Mouse (Mus musculus): ENCODE data around the gene C2cd4d. TPM values are rescaled to one million over a fixed set of nuclear protein-coding genes. Genes with fewer than 3 reads are reported as not detected.

C2cd4d gene
- polyA plus RNA-seq, 1 experiment from 2014 or later: 3.3 TPM

GRCm38 (mm10) chr3:94393049-94393448 is 30.8 kb downstream of the C2cd4d start:
- no peak for ATAC-seq (ENCODE audit: insufficient number of reproducible peaks, low FRiP score, low TSS enrichment, low read depth)
- WGBS: 52% methylated on average over 4 of the region's 4 CpGs

GRCm38 (mm10) chr3:94396336-94396735 is 34.1 kb downstream of the C2cd4d start:
- whole genome bisulfite sequencing: 84% methylated on average over 1 of the region's 1 CpGs
- no peak for ATAC-seq (ENCODE audit: insufficient number of reproducible peaks, low FRiP score, low TSS enrichment, low read depth)
- peaks cover 11% of the 10 kb centered on the region for H3K4me1 ChIP-seq
- H3K9ac ChIP-seq: no peak overlapping the region
- H3K4me3 ChIP-seq (replicated peaks): no peak overlapping the region
- H3K27ac ChIP-seq (replicated peaks): no peak overlapping the region
- H3K27me3 ChIP-seq: peaks cover 42% of the 10 kb centered on the region
- H3K36me3 ChIP-seq: no peaks in the 10 kb centered on the region
- no peaks in the 10 kb centered on the region for H3K9me3 ChIP-seq (replicated peaks)
- H3K4me2 ChIP-seq (replicated peaks): no peak overlapping the region

More at GRCm38 (mm10) chr3:94393049-94393448, 30.8 kb downstream of the C2cd4d start:
- Histone ChIP-seq H3K4me3 (replicated peaks) (no peak overlapping the region), H3K4me2 (replicated peaks) (no peak overlapping the region), H3K27me3 (peaks cover 18% of the 10 kb centered on the region), H3K36me3 (no peaks in the 10 kb centered on the region), H3K4me1 (no peaks in the 10 kb centered on the region), H3K27ac (replicated peaks) (no peak overlapping the region), H3K9me3 (replicated peaks) (no peaks in the 10 kb centered on the region), H3K9ac (no peak overlapping the region)

- H3K4me2 ChIP-seq (replicated peaks): no peak overlapping the region
- H3K27ac ChIP-seq (replicated peaks): no peak overlapping the region
- H3K36me3 ChIP-seq: no peaks in the 10 kb centered on the region
- H3K4me3 ChIP-seq (replicated peaks): no peak overlapping the region
- WGBS: 73% methylated on average over 4 of the region's 4 CpGs
- peaks cover 47% of the 10 kb centered on the region for H3K27me3 ChIP-seq
- no peak for ATAC-seq (ENCODE audit: insufficient number of reproducible peaks, low FRiP score, low TSS enrichment, low read depth)
- H3K9me3 ChIP-seq (replicated peaks): no peaks in the 10 kb centered on the region
- H3K4me1 ChIP-seq: peaks cover 11% of the 10 kb centered on the region
- H3K9ac ChIP-seq: no peak overlapping the region
Measured at GRCm38 (mm10) chr3:94396851-94397250, 34.6 kb downstream of the C2cd4d start.

GRCm38 (mm10) chr3:94398217-94398616 is 36.0 kb downstream of the C2cd4d start, which contains the start of gene Lingo4:
Lingo4 (plus strand) TSS chr3:94398517.
- no peaks in the 10 kb centered on the region for H3K9me3 ChIP-seq (replicated peaks)
- WGBS: 65% methylated on average over 6 of the region's 6 CpGs
- H3K36me3 ChIP-seq: no peaks in the 10 kb centered on the region
- H3K4me3 ChIP-seq (replicated peaks): peak within 1 kb of the TSS; percentile 28
- no peak for ATAC-seq (ENCODE audit: insufficient number of reproducible peaks, low FRiP score, low TSS enrichment, low read depth)
- H3K4me1 ChIP-seq: peaks cover 11% of the 10 kb centered on the region
- H3K27ac ChIP-seq (replicated peaks): no peak within 1 kb of the TSS
- H3K4me2 ChIP-seq (replicated peaks): peak within 1 kb of the TSS; percentile 48
- peaks cover 59% of the 10 kb centered on the region for H3K27me3 ChIP-seq
- H3K9ac ChIP-seq: peak within 1 kb of the TSS; percentile 12; the same call in 1 of the 2 replicates

GRCm38 (mm10) chr3:94398943-94399481 is 36.8 kb downstream of the C2cd4d start:
- H3K27me3 ChIP-seq: peaks cover 62% of the 10 kb centered on the region
- no peak for ATAC-seq (ENCODE audit: insufficient number of reproducible peaks, low FRiP score, low TSS enrichment, low read depth)
- WGBS: 1% methylated on average over 20 of the region's 20 CpGs

GRCm38 (mm10) chr3:94399663-94400310 is 37.5 kb downstream of the C2cd4d start:
- H3K36me3 ChIP-seq: no peaks in the 10 kb centered on the region
- peaks cover 62% of the 10 kb centered on the region for H3K27me3 ChIP-seq
- peaks cover 24% of the 10 kb centered on the region for H3K4me1 ChIP-seq
- H3K4me3 ChIP-seq (replicated peaks): no peak overlapping the region
- ATAC-seq (ENCODE audit: insufficient number of reproducible peaks, low FRiP score, low TSS enrichment, low read depth): no peak
- H3K9ac ChIP-seq: no peak overlapping the region
- H3K4me2 ChIP-seq (replicated peaks): peak overlapping the region; percentile 48; the same call in 1 of the 2 replicates
- WGBS: 45% methylated on average over 5 of the region's 5 CpGs
- no peaks in the 10 kb centered on the region for H3K9me3 ChIP-seq (replicated peaks)
- H3K27ac ChIP-seq (replicated peaks): no peak overlapping the region

More at GRCm38 (mm10) chr3:94398943-94399481, 36.8 kb downstream of the C2cd4d start:
- H3K4me1 ChIP-seq: peaks cover 16% of the 10 kb centered on the region
- peak overlapping the region; percentile 28 for H3K4me3 ChIP-seq (replicated peaks)
- H3K4me2 ChIP-seq (replicated peaks): peak overlapping the region; percentile 48
- H3K36me3 ChIP-seq: no peaks in the 10 kb centered on the region
- no peak overlapping the region for H3K27ac ChIP-seq (replicated peaks)
- H3K9me3 ChIP-seq (replicated peaks): no peaks in the 10 kb centered on the region
- peak overlapping the region; percentile 12; the same call in 1 of the 2 replicates for H3K9ac ChIP-seq

GRCm38 (mm10) chr3:94402451-94402850 is 40.2 kb downstream of the C2cd4d start:
- Histone ChIP-seq H3K4me3 (replicated peaks) (no peak overlapping the region), H3K9me3 (replicated peaks) (no peaks in the 10 kb centered on the region), H3K27ac (replicated peaks) (no peak overlapping the region), H3K4me2 (replicated peaks) (no peak overlapping the region), H3K27me3 (peaks cover 50% of the 10 kb centered on the region), H3K4me1 (peaks cover 29% of the 10 kb centered on the region), H3K9ac (no peak overlapping the region), H3K36me3 (no peaks in the 10 kb centered on the region)
- ATAC-seq (ENCODE audit: insufficient number of reproducible peaks, low FRiP score, low TSS enrichment, low read depth): no peak
- WGBS: 56% methylated on average over 8 of the region's 8 CpGs

- 19% methylated on average over 7 of the region's 7 CpGs for WGBS
- Histone ChIP-seq H3K4me3 (replicated peaks) (no peak overlapping the region), H3K36me3 (no peaks in the 10 kb centered on the region), H3K4me1 (peaks cover 18% of the 10 kb centered on the region), H3K4me2 (replicated peaks) (0 out of 2 replicates have a peak overlapping the region, but pooled peaks have one; percentile 6), H3K27ac (replicated peaks) (peak overlapping the region; percentile 35; the same call in 1 of the 2 replicates), H3K9me3 (replicated peaks) (no peaks in the 10 kb centered on the region), H3K9ac (no peak overlapping the region), H3K27me3 (peaks cover 38% of the 10 kb centered on the region)
- ATAC-seq (ENCODE audit: insufficient number of reproducible peaks, low FRiP score, low TSS enrichment, low read depth): 0 out of 2 replicates have a peak, but pooled peaks have one; percentile 40
Measured at GRCm38 (mm10) chr3:94404366-94405054, 42.3 kb downstream of the C2cd4d start.

GRCm38 (mm10) chr3:94405561-94405960 is 43.3 kb downstream of the C2cd4d start:
- no peaks in the 10 kb centered on the region for H3K9me3 ChIP-seq (replicated peaks)
- peaks cover 27% of the 10 kb centered on the region for H3K27me3 ChIP-seq
- no peak overlapping the region for H3K4me2 ChIP-seq (replicated peaks)
- peaks cover 18% of the 10 kb centered on the region for H3K4me1 ChIP-seq
- WGBS: 50% methylated on average over 4 of the region's 4 CpGs
- H3K4me3 ChIP-seq (replicated peaks): no peak overlapping the region
- no peak overlapping the region for H3K9ac ChIP-seq
- no peak for ATAC-seq (ENCODE audit: insufficient number of reproducible peaks, low FRiP score, low TSS enrichment, low read depth)
- H3K27ac ChIP-seq (replicated peaks): no peak overlapping the region
- no peaks in the 10 kb centered on the region for H3K36me3 ChIP-seq

- peaks cover 11% of the 10 kb centered on the region for H3K4me1 ChIP-seq
Measured at GRCm38 (mm10) chr3:94412530-94412929, 50.3 kb downstream of the C2cd4d start.

GRCm38 (mm10) chr3:94413031-94413679 is 50.9 kb downstream of the C2cd4d start, which contains the start of gene Tdrkh:
Tdrkh (plus strand) TSS chr3:94413273.
- no peaks in the 10 kb centered on the region for H3K36me3 ChIP-seq
- WGBS: 8% methylated on average over 52 of the region's 52 CpGs
- peak within 1 kb of the TSS; percentile 94 for H3K4me2 ChIP-seq (replicated peaks)
- H3K27ac ChIP-seq (replicated peaks): no peak within 1 kb of the TSS
- peak within 1 kb of the TSS; percentile 26; the same call in 1 of the 2 replicates for H3K9ac ChIP-seq
- peak within 1 kb of the TSS; percentile 47 for H3K4me3 ChIP-seq (replicated peaks)
- H3K27me3 ChIP-seq: no peaks in the 10 kb centered on the region; the same call in 1 of the 2 replicates
- peak; percentile 99 for ATAC-seq (ENCODE audit: insufficient number of reproducible peaks, low FRiP score, low TSS enrichment, low read depth)
- peaks cover 11% of the 10 kb centered on the region for H3K4me1 ChIP-seq
- H3K9me3 ChIP-seq (replicated peaks): no peaks in the 10 kb centered on the region

More at GRCm38 (mm10) chr3:94412530-94412929, 50.3 kb downstream of the C2cd4d start:
- Histone ChIP-seq H3K36me3 (no peaks in the 10 kb centered on the region), H3K4me3 (replicated peaks) (peak overlapping the region; percentile 47), H3K9me3 (replicated peaks) (no peaks in the 10 kb centered on the region), H3K27ac (replicated peaks) (no peak overlapping the region), H3K27me3 (no peaks in the 10 kb centered on the region; the same call in 1 of the 2 replicates), H3K9ac (peak overlapping the region; percentile 6; the same call in 1 of the 2 replicates), H3K4me2 (replicated peaks) (peak overlapping the region; percentile 94)
- ATAC-seq (ENCODE audit: insufficient number of reproducible peaks, low FRiP score, low TSS enrichment, low read depth): no peak
- 7% methylated on average over 25 of the region's 25 CpGs for WGBS

All from embryonic facial prominence, embryonic 15.5 days (tissue).